Mouse (Mus musculus): ENCODE results near the gene Commd1.
A peak's percentile ranks its signal among the peaks of the same experiment; 100 is the strongest.

Commd1 gene

GRCm38 (mm10) chr11:22860335-22861227, 121.6 kb downstream of the Commd1 start, which contains the start of gene B3gnt2:
B3gnt2 (minus strand) TSS chr11:22860961.
- no peak for DNase-seq (ENCODE audit: low spot score in 2 of 2)

GRCm38 (mm10) chr11:22859633-22860334, 122.4 kb downstream of the Commd1 start:
- DNase-seq (ENCODE audit: low spot score in 2 of 2): peak; percentile 70 to 78

GRCm38 (mm10) chr11:22859301-22859632, 122.9 kb downstream of the Commd1 start:
- no peak for DNase-seq (ENCODE audit: low spot score in 2 of 2)

- DNase-seq (ENCODE audit: low spot score in 2 of 2): no peak
Observed at GRCm38 (mm10) chr11:22858441-22859300, 123.5 kb downstream of the Commd1 start.

GRCm38 (mm10) chr11:22857705-22858440, 124.3 kb downstream of the Commd1 start:
- DNase-seq (ENCODE audit: low spot score in 2 of 2): no peak

GRCm38 (mm10) chr11:22857106-22857704, 125.0 kb downstream of the Commd1 start:
- DNase-seq (ENCODE audit: low spot score in 2 of 2): no peak

- DNase-seq (ENCODE audit: low spot score in 2 of 2): no peak
Observed at GRCm38 (mm10) chr11:22856371-22856965, 125.7 kb downstream of the Commd1 start.

GRCm38 (mm10) chr11:22854571-22854970, 127.6 kb downstream of the Commd1 start:
- no peak for DNase-seq (ENCODE audit: low spot score in 2 of 2)

GRCm38 (mm10) chr11:22853477-22854157, 128.6 kb downstream of the Commd1 start:
- DNase-seq (ENCODE audit: low spot score in 2 of 2): no peak

- no peak for DNase-seq (ENCODE audit: low spot score in 2 of 2)
Observed at GRCm38 (mm10) chr11:22852510-22852909, 129.7 kb downstream of the Commd1 start.

- DNase-seq (ENCODE audit: low spot score in 2 of 2): no peak
Observed at GRCm38 (mm10) chr11:22851416-22851815, 130.8 kb downstream of the Commd1 start.

- no peak for DNase-seq (ENCODE audit: low spot score in 2 of 2)
Observed at GRCm38 (mm10) chr11:22850077-22850476, 132.1 kb downstream of the Commd1 start.

GRCm38 (mm10) chr11:22848649-22849195, 133.5 kb downstream of the Commd1 start:
- DNase-seq (ENCODE audit: low spot score in 2 of 2): no peak

- no peak for DNase-seq (ENCODE audit: low spot score in 2 of 2)
Observed at GRCm38 (mm10) chr11:22847732-22848648, 134.2 kb downstream of the Commd1 start.

GRCm38 (mm10) chr11:22846960-22847731, 135.0 kb downstream of the Commd1 start:
- no peak for DNase-seq (ENCODE audit: low spot score in 2 of 2)

Data from right cerebral cortex, adult 2 months (tissue).